Mouse (Mus musculus) embryonic fibroblast, embryonic 13.5 days (primary cell): ENCODE data around the gene Mgl2. TPM values are rescaled to one million over a fixed set of nuclear protein-coding genes. Genes with fewer than 3 reads are reported as not detected.
"Not testable (repeated sequence)": the region's sequence is repeated elsewhere in the genome, so short reads cannot be mapped to it uniquely, and the experiment has no call there.

Experiments used
- H3K27ac ChIP-seq: 2 replicates; pipeline ENCODE4 v1.5.1; 2012; ENCODE audit warnings: low read length, control low read depth, inconsistent platforms; ENCODE audit not compliant: insufficient read depth
- H3K4me1 ChIP-seq: 2 replicates; pipeline ENCODE4 v1.6.1; 2011; ENCODE audit warnings: low read length; ENCODE audit not compliant: control insufficient read depth, insufficient read depth
- H3K4me3 ChIP-seq: 2 replicates; pipeline ENCODE4 v1.5.1; 2011; ENCODE audit warnings: mild to moderate bottlenecking, control low read depth, low read length; ENCODE audit not compliant: insufficient read depth
- CTCF ChIP-seq: IDR thresholded peaks from 2 replicates; pipeline ENCODE4 v1.5.1; 2011; ENCODE audit warnings: mild to moderate bottlenecking, control low read depth, low read length, moderate library complexity, borderline replicate concordance; ENCODE audit not compliant: insufficient read depth
- POLR2A ChIP-seq: IDR thresholded peaks from 2 replicates; pipeline ENCODE4 v1.6.1; 2011; ENCODE audit warnings: low read depth, mild to moderate bottlenecking, control low read depth, low read length, moderate library complexity
- polyA plus RNA-seq: library from polyadenylated mRNA; stranded (reverse); fragments of >200 nt; gene quantifications from 2 replicates; pipeline ENCODE4 v1.2.4, GENCODE M21; 2011; ENCODE audit warnings: low read depth; ENCODE audit not compliant: missing spikeins, insufficient read length

Mgl2 gene
- polyA plus RNA-seq, 1 experiment: not detected

DNA sequence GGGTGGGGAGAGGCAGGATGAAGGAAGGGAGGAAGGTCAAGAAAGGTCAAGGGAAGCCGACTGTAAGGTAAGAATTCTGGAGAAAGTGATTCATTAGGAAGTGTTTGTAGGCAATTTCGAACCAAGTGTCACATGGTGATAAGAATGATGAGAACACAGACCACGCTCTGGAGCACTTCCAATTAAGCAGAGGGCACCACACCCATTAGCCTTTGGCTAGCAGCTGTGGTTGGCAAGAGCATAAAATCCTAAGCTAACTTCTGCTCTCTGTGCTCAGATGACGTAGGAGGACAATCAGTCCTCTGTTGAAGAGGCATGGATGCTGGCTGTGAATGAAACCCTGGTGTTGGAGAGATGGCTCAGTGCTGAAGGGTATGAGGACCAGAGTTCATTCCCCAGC is 15.6 kb upstream of the Mgl2 start:
- peaks cover 3% of the 10 kb centered on the region; the same call in 1 of the 2 replicates for H3K4me1 ChIP-seq
- H3K27ac ChIP-seq: no peak overlapping the region
- TF ChIP-seq CTCF: no peak
- TF ChIP-seq POLR2A: no peak

DNA sequence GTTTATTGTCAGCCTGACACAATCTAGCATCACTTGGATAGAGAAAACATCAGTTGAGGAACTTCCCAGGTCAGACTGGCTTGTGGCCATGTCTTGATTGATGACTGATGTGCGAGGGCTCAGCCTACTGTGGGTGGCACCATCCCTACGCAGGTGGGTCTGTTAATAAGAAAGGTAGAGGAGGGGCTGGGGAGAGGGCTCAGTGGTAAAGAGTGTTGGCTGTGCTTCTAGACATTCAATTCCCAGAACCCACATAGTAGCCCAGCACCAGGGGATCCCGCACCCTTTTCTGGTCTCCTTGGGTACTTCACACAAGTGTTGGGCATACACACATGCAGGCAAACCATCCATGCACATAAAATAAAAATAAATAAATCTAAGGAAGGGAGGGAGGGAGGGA is 14.2 kb upstream of the Mgl2 start:
- TF ChIP-seq CTCF (no peak), POLR2A (no peak)
- peaks cover 3% of the 10 kb centered on the region; the same call in 1 of the 2 replicates for H3K4me1 ChIP-seq
- no peak overlapping the region for H3K4me3 ChIP-seq
- H3K27ac ChIP-seq: no peak overlapping the region

More for the DNA sequence above, 15.6 kb upstream of the Mgl2 start:
- H3K4me3 ChIP-seq: no peak overlapping the region

DNA sequence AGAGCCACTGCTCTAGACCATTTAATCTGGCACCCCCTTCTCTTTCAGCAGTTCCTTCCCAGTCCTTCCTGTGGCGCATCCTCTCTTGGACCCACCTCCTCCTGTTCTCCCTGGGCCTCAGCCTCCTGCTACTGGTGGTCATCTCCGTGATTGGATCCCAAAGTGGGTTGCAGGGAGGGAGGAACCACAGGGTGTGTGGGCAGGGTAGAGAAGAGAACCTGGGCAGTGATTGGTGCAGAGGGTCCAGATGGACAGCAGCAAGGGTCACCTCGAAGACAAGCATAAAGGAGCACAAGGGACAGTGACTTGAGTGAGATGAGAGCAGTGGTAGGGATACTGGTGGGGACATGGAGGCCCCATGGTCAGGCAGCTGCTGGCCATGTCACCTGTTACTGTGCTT is 4.9 kb downstream of the Mgl2 start:
- H3K4me3 ChIP-seq, H3K4me1 ChIP-seq, H3K27ac ChIP-seq: not testable (repeated sequence)

DNA sequence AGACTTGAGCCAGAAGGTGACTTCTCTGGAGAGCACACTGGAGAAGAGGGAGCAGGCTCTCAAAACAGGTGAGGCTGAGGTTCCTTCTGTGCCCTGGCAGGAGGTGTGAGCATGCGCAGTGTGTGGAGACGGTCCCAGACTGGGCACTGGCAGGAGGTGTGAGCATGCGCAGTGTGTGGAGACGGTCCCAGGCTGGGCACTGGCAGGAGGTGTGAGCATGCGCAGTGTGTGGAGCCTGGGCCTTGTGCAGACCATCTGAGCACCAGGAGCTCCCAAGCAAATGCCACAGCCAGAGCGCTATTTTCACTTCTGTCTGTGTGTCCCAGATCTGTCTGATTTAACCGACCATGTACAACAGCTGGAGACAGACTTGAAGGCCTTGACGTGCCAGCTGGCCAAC is 5.8 kb downstream of the Mgl2 start:
- H3K4me3 ChIP-seq, H3K4me1 ChIP-seq, H3K27ac ChIP-seq: not testable (repeated sequence)

DNA sequence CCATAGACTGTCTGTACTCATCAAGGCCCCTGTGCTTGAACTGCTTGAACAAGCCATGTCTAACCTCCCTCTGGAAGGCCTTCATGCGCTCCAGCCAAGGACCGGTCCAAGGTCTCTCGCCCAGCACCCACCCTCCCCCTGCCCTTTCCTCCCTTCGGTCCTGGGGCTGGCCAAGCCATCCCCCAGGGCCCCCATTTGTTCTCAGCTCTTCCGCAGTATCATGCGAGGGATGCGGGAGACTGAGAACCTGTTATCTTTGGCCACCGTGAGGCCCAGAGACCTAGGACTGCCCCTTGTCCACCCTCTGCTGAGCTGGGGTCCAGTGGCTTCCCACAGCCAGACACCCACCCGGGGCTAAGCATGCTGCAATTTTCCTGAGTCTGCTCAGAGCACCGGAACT is 9.0 kb downstream of the Mgl2 start:
- Histone ChIP-seq H3K4me3 (no peak overlapping the region), H3K4me1 (no peaks in the 10 kb centered on the region), H3K27ac (no peak overlapping the region)
- no peak for TF ChIP-seq CTCF
- TF ChIP-seq POLR2A: no peak

DNA sequence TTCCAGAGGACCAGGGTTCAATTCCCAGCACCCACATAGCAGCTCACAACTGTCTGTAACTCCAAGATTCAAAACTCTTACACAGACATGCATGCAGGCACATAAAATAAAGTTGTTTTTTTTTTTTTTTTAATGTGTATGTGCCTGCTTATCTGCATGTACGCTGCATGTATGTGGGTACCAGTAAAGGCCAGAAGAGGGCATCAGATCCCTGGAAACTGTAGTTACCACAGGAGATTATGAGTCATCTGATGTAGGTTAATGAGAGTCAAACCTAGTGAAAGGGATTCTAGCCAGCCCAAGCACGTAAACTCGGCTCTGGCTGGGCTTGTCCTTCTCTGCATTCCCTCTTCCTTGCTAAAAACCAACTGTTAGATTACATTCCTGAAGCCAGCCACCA is 20.9 kb downstream of the Mgl2 start:
- TF ChIP-seq CTCF (no peak), POLR2A (no peak)
- no peak overlapping the region for H3K4me3 ChIP-seq
- no peak overlapping the region for H3K27ac ChIP-seq
- H3K4me1 ChIP-seq: no peaks in the 10 kb centered on the region

DNA sequence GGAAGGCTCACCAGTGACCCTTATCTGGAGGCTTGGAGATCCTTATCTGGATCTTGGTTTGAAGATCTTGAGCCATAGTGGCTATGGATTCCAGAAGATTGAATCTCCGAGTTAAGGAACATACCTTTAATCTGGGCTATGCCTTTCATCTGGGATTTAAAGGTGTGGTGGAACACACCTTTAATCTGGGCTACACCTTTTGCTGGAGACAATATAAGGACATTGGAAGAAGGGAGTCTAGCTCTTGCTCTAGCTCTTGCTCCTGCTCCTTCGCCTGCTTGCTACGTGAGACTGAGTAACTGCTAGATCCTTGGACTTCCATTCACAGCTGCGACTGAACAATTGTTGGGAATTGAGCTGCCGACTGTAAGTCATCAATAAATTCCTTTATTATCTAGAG is 25.8 kb downstream of the Mgl2 start, which contains the start of gene Clec10a:
Gene Clec10a, plus strand, starts transcription at position 301 of the 400 bp plus-strand sequence.
- H3K4me1 ChIP-seq, H3K27ac ChIP-seq, H3K4me3 ChIP-seq: not testable (repeated sequence)

DNA sequence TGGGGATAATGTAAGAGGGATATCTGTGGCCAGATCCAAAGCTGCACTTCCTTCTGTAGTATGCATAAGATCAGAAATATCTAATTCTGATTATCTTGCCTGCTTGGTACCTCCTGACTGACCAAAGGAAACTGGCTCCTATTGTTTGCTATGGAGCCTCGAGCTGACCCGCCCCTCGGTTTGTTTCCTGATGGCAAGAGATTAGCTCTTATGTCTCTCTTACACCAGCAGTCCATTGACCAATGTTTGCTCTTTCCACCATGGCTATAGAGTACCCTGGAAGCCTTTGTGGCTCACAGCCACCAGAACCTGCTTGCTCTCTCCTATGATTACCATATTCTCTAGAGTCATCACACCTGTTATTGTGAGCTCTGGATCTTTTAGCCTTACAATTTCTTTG is 32.2 kb downstream of the Mgl2 start:
- Histone ChIP-seq H3K4me3 (no peak overlapping the region), H3K4me1 (no peaks in the 10 kb centered on the region), H3K27ac (no peak overlapping the region)
- TF ChIP-seq CTCF (no peak), POLR2A (no peak)

DNA sequence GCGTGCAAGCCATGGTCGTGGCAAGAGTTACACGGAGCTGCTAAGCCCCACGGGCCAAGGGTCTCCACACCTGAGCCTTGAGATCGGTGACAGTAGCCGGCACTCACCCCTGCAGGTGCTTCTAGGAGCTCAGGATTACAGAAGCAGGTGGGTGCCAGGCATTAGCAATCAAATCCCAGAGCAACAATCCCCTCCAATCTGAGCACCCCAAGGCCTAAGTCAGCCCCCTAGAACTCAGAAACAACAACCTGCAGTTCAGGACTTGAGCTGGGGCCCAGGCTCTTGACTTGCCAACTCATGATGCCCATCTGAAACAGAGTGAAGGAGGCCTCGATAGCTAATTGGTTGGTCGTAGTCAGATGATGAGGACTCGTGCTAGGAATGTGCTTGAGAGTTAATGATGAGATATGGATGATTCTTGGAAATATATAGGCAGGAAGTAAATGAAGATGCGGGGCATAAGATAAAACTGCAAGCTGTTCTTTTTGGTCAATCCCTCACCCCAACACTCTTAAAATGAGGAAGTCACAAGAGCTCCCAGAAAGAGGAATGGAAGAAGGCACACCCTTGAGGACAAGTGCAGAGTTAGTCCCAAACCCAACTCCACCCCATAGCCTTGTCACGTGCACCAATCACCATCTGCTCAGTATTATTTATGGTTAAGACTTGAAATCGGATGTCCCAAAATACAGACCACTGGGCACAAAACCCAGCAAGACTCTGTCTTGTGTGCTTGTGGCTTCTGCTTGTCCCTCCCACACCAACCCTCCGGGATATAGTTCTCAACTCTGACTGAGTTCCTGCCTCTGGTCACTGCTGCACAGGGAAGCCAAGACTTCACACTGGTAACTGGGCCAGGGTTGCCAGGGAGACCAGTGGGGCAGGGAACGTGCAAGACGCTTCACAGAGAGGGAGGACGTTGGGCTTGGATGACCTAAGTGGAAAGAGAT is 36.1 kb downstream of the Mgl2 start:
- H3K4me3 ChIP-seq: no peak overlapping the region
- TF ChIP-seq CTCF (no peak), POLR2A (no peak)
- no peak overlapping the region for H3K27ac ChIP-seq
- no peaks in the 10 kb centered on the region for H3K4me1 ChIP-seq

DNA sequence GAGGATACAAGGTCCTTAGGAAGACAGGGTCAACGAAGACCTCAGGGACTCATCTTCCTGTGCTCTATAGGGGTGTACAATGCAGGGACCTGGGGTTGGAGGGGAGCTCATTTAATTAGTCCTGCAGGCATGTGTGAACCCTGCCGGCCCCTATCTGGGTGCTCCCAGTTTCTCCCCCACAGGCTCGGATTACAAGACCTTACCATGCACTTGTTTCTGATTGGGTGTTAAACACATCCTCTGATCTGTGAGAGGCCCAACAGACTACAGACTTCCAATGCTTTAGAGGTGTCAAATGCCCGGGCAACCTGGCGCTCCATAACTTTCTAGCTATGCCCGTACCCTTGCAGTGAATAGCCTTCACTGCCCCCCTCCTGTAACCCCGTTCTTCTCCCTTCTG is 38.0 kb downstream of the Mgl2 start:
- Histone ChIP-seq H3K27ac (no peak overlapping the region), H3K4me1 (no peaks in the 10 kb centered on the region), H3K4me3 (no peak overlapping the region)
- no peak for TF ChIP-seq POLR2A
- TF ChIP-seq CTCF: no peak

DNA sequence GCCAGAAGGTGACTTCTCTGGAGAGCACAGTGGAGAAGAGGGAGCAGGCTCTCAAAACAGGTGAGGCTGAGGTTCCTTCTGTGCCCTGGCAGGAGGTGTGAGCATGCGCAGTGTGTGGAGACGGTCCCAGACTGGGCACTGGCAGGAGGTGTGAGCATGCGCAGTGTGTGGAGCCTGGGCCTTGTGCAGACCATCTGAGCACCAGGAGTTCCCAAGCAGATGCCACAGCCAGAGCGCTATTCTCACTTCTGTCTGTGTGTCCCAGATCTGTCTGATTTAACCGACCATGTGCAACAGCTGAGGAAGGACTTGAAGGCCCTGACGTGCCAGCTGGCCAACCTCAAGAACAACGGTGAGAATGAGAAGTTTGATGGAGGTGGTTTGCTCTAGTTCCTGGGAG is 39.3 kb downstream of the Mgl2 start:
- H3K27ac ChIP-seq, H3K4me3 ChIP-seq, H3K4me1 ChIP-seq: not testable (repeated sequence)
